Mouse (Mus musculus) liver, adult 2 months (tissue): Measurements from ENCODE around the gene Dxo.

Experiments used
- CTCF ChIP-seq: fragments of 200-500 bp; IDR thresholded peaks from 2 replicates; pipeline ENCODE4 v1.5.1; 2011; ENCODE audit warnings: low read depth, low read length, control low read depth
- POLR2A ChIP-seq: fragments of 200-500 bp; IDR thresholded peaks from 2 replicates; pipeline ENCODE4 v1.6.1; 2011; ENCODE audit warnings: low read length, control low read depth; ENCODE audit not compliant: insufficient read depth; ENCODE audit errors: extremely low read depth

GRCm38 (mm10) chr17:34799531-34799925 lies 37.3 kb upstream of the Dxo start:
- TF ChIP-seq CTCF (no peak), POLR2A (no peak)
